Mouse (Mus musculus) WW6 (cell line): ENCODE measurements around the gene Agap1.

Experiments
- DNase-seq: peaks from one replicate; pipeline ENCODE4 v3.0.0-alpha.2; 2013; ENCODE audit warnings: low read depth, low spot score

The Agap1 gene

DNA sequence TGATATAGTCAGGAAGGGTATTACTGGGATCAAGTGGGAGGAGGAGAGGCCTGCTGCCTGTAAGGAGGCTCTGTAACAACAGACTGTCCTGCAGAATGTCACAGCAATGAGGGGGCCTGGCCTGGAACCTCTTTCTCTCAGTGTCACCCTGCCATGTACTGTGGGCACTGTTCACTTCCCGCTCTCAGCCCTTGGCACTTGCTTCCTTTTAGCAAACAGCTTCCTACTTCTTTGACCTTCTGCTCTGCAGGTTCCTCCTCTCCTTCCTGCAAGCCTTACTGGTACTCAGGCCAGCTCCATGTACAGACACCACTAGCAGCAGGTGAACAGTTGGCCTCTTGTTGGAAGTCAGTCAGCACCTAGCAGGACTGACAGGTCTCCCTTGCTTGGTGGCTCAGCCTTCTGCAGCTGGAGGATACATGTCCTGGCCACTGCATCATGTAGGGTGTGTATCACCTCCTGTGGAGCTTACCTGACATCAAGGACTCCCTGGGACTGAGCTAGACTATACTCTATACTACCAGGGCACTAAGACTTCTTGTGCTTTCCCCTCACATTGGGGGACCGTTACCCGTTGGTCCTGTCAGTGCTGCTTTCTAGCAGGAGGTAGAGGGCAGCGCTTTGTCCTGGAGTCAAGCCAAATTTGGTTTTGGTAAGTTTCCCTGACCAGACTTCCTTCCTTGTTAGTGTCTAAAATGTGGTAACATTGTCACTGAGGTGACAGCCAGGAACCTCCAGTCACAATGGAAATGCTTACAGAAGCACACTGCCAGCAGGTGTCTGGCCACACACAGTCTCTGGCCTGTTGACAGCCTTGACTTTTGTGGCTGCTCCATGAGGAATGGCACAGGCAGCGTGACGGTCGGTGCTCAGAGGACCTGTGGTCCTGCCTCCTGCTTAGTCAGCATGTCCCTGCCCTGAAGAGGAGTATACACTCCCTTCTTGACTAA is 120.6 kb downstream of the Agap1 start:
- no peak for DNase-seq

DNA sequence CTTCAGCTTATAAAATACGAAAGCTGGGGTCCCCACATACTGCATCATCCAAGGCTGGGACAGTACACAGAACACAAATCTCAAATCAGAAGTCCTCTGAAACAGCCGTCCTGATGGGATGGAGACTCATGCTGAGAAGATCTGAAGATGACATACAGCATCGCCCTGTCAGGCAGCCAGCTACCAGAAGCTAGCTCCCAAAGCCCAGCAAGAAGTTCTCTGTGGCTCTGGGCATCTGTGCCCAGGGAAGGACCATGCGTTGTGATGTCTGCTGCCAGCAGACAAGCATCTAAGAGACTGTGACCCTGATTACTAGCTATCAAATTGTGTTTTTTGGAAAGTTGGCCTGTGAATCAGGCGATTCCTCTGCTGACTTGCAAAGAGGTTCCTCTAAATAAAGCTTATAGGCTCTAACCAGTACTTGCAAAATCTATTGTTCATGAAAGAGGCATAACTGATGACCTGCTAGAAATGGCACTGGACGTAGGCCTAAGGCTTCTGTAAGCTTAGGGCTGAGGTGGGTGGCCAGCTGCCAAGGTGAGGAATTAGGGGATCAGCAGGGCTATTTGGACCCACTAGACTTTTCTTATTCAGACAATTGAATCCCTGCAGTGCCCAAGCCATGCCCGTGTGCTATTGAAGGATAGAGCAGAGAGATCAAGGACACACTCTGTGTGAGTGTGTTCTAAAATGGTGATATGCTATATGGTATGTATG is 121.7 kb downstream of the Agap1 start:
- DNase-seq, result no peak

DNA sequence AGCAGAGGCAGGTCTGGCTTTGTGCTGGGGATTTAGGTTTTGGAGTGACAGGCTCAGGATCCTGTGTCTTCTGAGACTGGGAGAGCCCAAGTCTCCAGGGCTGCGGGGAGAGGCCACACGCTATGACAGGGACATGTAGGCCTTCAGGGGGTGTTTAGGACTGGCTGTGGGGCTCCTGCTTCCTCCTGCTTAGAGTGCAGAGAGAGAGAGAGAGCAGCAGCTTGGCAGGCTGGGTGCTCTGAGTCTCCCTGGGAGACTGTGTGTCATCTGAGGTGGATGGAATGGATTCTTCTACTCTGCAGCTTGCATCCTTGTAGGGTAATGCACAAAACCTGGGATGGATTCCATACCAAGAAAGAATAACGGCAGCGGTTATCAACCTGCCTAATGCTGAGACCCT is 122.4 kb downstream of the Agap1 start:
- peak; percentile 16 for DNase-seq

DNA sequence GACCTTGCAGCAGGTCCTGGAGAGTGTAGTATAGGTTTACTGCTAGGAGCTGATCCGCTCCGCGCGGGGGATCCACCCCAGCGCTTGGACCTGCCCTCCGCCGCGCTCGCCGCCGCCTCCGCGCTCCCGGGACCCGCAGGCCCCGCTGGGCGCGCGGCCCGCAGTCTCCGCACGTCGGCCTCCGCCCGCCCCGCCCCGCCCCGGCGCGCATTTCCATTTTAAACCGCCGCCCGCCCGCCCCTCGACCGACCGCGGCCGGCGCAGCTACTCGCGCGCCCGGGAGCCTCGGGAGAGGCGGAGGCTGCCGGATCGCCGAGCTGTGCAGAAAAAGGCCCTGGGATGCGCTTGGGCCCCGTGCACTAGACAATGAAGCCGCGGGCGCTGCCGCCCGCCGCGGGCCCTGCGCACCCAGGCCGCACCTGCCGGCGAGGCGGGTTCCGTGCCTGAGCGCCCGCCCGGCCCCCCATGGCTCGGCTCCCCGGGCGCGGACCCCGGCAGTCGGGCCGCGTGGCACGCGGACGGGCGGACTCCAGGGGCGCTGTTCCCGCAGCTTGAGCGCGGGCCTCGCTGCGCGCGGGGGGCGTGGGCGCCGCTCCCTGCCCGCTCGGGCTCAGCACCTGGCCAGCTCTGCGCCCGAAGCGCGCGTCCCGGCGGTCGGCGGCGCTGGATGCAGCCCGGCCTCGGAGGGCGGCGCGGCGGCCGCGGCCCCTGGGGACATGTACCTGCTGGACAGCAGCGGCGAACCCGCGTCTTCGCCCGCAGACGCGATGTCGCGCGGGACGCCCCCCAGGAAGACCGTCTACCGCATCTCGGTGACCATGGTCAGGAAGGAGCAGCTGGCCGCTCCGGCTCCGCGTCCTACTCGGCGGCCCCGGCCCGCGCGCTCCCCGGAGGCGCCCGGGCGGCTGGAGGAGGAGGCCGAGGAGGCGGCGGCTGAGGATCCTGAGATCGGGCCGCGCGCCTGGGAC is 125.7 kb downstream of the Agap1 start:
- peak; percentile 46 for DNase-seq

- DNase-seq, result peak; percentile 26
Observed at GRCm38 (mm10) chr1:89580999-89581765, 126.6 kb downstream of the Agap1 start.

GRCm38 (mm10) chr1:89581766-89582125 is 127.1 kb downstream of the Agap1 start:
- no peak for DNase-seq

DNA sequence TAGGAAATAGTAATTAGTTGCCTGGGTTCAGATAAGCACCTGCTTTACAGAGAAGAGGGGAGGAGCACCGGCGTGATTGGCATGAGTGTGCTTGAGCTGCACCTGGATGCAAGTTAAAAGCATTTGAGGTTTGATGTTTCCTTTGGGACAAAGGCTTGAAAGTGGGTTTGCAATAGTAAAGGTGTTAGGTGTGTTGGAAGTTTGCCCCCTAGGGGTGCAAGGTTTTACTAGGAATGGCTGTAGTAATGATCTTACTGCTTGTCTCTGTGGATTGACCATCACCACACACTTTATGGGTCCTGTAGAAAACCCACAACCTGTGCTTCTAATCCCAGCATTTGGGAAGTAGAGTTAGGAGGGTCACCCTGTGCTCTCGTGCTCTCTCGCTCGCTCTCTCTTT is 128.8 kb downstream of the Agap1 start:
- no peak for DNase-seq

DNA sequence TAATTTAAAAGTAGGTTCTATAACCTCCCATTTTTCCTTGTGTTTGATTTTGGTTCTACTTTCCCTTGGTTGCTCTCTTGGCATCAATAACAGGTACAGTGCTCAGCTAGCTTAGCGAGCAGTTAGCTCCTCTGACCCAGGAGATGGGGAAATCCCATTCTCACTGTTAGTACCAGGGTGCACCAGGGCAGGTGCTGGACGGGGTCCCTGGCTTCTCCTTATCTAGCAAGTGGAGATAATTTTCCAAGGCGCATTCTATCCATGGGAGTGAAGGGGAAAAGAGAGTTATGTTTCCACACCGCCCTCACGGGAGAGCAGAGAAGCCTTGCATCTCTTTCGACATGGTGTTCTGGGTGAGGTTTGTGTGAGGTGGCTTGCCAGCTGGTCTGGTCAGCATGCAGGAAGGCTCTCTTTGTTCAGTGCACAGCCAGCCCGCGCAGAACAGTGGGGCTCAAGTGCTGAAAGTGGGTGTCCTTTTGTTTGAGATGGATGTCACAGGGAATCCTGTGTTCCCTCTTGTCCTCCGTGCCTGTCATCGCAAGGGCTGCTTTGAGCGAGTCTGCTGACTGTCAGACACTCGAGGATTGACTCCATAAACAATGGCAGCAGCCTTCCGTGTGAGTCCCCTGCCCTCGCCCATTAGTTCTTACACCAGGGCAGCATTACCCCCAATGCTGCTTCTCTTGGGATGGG is 132.5 kb downstream of the Agap1 start:
- no peak for DNase-seq

DNA sequence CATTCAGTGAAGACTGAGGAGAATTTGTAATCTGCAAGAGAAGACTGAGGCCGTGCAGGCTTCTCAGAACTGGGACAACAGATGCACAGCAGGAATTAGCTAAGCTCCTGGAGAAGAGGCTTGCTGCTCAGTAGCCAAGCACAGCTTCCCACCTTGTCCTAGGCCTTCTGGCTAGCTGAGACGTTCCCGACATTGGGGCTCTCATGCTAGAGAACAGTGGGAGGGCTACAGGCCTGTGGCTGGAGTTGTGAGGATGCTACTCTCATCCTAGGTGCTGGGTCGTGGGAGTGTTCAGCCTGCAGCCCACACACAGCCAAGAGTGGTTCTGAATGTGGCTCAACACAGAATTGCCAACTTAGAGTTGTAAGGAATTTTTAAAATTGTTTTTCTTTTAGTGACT is 133.5 kb downstream of the Agap1 start:
- no peak for DNase-seq

GRCm38 (mm10) chr1:89590994-89591393 is 136.4 kb downstream of the Agap1 start:
- DNase-seq, result no peak

- no peak for DNase-seq
Observed at GRCm38 (mm10) chr1:89593219-89593618, 138.6 kb downstream of the Agap1 start.

GRCm38 (mm10) chr1:89594999-89595398 is 140.4 kb downstream of the Agap1 start:
- DNase-seq, result no peak

GRCm38 (mm10) chr1:89595421-89595820 is 140.8 kb downstream of the Agap1 start:
- DNase-seq, result no peak

- DNase-seq, result no peak
Observed at GRCm38 (mm10) chr1:89596223-89596622, 141.6 kb downstream of the Agap1 start.

DNA sequence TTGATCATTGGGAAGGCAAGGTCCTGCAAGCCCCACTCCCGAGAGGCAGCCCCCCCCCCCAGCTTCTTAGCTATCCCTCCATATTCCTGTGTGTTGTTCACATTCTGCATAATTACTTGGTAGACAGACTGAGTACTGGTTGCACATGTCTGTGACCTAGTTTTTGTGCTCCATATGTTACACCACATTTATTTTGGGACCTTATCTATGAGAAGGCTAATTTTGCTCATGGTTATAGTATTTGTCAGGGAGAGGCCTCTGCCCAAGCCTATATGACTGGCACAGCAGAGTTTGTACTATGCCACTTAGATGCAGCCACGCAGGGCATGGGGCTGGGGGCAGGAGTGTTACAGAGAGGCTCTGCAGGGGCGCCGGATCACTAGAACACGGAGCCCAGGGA is 144.3 kb downstream of the Agap1 start:
- DNase-seq, result no peak

GRCm38 (mm10) chr1:89599983-89600741 is 145.6 kb downstream of the Agap1 start:
- no peak for DNase-seq

DNA sequence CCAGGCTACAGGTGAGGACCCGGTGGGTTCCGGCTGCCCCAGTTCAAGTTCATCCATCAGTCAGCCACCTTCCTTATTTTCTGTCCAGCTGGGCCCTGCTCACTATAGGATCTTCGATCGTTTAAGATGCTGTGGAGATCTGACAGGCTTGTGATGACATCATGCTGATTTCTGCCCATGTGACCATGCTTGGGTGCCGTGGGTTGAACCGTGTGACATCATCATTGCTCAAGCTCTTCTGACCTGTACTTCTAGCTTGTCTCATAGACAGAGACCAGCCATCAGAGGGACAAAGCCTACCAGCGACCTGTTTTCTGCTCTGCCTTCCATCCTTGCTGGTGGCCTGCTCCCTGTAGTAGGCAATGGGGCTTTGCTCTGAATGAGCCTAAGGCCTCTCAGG is 146.7 kb downstream of the Agap1 start:
- DNase-seq, result no peak

GRCm38 (mm10) chr1:89602879-89603278 is 148.3 kb downstream of the Agap1 start:
- no peak for DNase-seq

DNA sequence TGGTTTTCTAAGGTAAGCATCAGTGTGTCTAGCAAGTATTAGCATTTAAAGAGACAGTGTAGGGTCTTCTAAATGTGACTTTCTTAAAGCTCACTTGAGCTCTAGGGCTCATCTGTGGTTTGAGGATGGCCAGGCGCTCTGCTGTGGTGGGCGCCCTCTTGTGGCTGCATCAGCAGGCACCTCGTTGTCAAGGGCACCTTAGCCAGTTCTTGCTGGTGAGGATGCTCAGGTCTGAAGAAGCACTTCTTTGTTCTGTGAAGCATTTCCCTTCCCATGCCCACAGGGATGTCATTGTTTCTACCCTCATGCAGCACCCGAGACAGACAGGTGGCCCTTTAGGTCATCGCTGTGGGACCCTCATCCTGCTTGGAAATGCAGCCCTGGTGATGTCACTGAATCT is 152.0 kb downstream of the Agap1 start:
- peak; percentile 16 for DNase-seq

DNA sequence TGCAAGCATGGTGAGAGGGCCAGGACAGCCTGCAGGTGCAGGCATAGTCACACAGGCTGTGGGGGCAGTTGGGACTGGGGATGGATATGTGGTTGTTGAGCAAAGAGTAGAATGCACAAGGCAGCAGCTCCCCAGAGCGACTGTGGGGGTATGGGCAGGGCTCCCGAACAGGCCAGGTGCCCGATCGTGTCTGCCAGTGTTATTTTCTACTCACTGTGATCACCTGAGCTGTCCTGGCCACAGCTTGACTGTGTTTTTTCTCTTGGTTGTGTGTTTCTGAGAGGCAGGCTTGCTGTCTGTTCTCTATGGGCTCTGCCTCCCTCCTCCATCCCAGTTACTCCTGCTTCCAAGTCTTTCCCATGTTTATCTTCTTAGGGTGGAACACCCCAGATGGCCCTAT is 154.2 kb downstream of the Agap1 start:
- DNase-seq, result no peak
